Mouse (Mus musculus) heart, postnatal 0 days (tissue): ENCODE measurements around the gene Grm1. TPM values are rescaled to one million over a fixed set of nuclear protein-coding genes. Genes with fewer than 3 reads are reported as not detected.

Source experiments
- ATAC-seq: fragments of 200-750 bp; cut with Nextera tagmentation; 2 replicates; pipeline ENCODE4 v1.8.0; 2017; ENCODE audit warnings: low read depth, moderate number of reproducible peaks, moderate library complexity; ENCODE audit not compliant: insufficient read depth
- DNase-seq: peaks from one replicate; pipeline ENCODE4 v3.0.0-alpha.2; 2016; ENCODE audit warnings: low spot score
- H3K27ac ChIP-seq: fragments of 300-500 bp; sonication (generic); 2 replicates; pipeline ENCODE4 v1.5.1; 2014; ENCODE audit warnings: low read depth, mild to moderate bottlenecking
- H3K27me3 ChIP-seq: fragments of 300-500 bp; sonication (generic); 2 replicates; pipeline ENCODE4 v1.6.1; 2014; ENCODE audit warnings: low read length, mixed read lengths; ENCODE audit not compliant: control insufficient read depth, insufficient read depth
- H3K36me3 ChIP-seq: fragments of 300-500 bp; sonication (generic); replicated peaks from 2 replicates; pipeline ENCODE4 v1.6.1; 2014; ENCODE audit warnings: low read length, mixed read lengths; ENCODE audit not compliant: control insufficient read depth, insufficient read depth
- H3K4me1 ChIP-seq: fragments of 300-500 bp; sonication (generic); 2 replicates; pipeline ENCODE4 v1.6.1; 2014; ENCODE audit warnings: antibody characterized with exemption; ENCODE audit not compliant: control insufficient read depth, insufficient read depth
- H3K4me2 ChIP-seq: fragments of 300-500 bp; sonication (generic); 2 replicates; pipeline ENCODE4 v1.6.1; 2014; ENCODE audit warnings: low read depth, mild to moderate bottlenecking, low read length, moderate library complexity
- H3K4me3 ChIP-seq: fragments of 300-500 bp; sonication (generic); 2 replicates; pipeline ENCODE4 v1.5.1; 2014; ENCODE audit warnings: low read depth, low read length
- H3K9ac ChIP-seq: fragments of 300-500 bp; sonication (generic); replicated peaks from 2 replicates; pipeline ENCODE4 v1.6.1; 2014; ENCODE audit warnings: low read depth, low read length, mixed read lengths
- H3K9me3 ChIP-seq: fragments of 300-500 bp; sonication (generic); replicated peaks from 2 replicates; pipeline ENCODE4 v1.6.1; 2016; ENCODE audit warnings: low read length; ENCODE audit not compliant: control insufficient read depth
- CTCF ChIP-seq: IDR thresholded peaks from 2 replicates; pipeline ENCODE4 v1.5.1; 2016; ENCODE audit warnings: antibody characterized with exemption, control low read depth, low read depth
- EP300 ChIP-seq: IDR thresholded peaks from 2 replicates; pipeline ENCODE4 v1.6.1; 2016; ENCODE audit warnings: antibody characterized with exemption, low read depth
- WGBS: fragments of 180-500 bp; shearing (Covaris S2); extraction: QIAGEN DNeasy Blood & Tissue Kit; methylation state at CpG from one replicate; pipeline ENCODE4 v1.1.7; 2014; 5-methylcytosine and 5-hydroxymethylcytosine counted together
- polyA plus RNA-seq: library from polyadenylated mRNA; unstranded; fragments of >200 nt; fragmentation: Nextera tagmentation; extraction: Ambion mirVana; gene quantifications from 2 replicates; pipeline ENCODE4 v1.2.1, GENCODE M21; 2015
- total RNA-seq: library from RNA; depleted of rRNA; stranded (reverse); fragments of >200 nt; gene quantifications from 2 replicates; pipeline ENCODE4 v1.2.3, GENCODE M21; 2014; ENCODE audit warnings: low replicate concordance

Grm1 gene
- total and polyA plus RNA-seq, 2 experiments from 2014 or later = 0.07 TPM; not detected in 1

DNA sequence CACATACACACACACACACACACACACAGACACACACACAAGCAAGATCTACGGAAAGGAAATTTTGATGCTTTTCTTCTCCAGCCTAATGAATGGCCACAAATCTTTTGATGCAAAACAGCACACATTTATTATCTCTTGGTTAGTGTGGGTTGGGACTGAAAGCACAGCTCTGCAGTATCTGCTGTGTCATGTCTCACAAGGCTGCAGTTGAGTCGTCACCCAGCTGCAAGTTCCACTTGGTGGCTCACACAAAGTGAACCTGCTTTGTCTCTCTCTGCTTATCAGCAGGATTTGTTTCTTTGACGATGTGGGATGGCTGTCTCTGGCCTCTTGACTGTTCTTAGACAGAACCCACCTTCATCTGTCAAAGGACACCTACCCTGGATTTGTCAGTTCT is 68.5 kb downstream of the Grm1 start:
- ATAC-seq (no peak), DNase-seq (no peak)
- H3K27ac ChIP-seq = no peak overlapping the region
- H3K27me3 ChIP-seq = no peaks in the 10 kb centered on the region
- no peak for TF ChIP-seq CTCF
- TF ChIP-seq EP300 = no peak
- no peaks in the 10 kb centered on the region for H3K36me3 ChIP-seq
- no peaks in the 10 kb centered on the region for H3K9me3 ChIP-seq
- no peak overlapping the region for H3K9ac ChIP-seq
- no peak overlapping the region for H3K4me3 ChIP-seq
- H3K4me1 ChIP-seq = no peaks in the 10 kb centered on the region
- WGBS = 23% methylated on average over 3 of the region's 3 CpGs
- no peak overlapping the region for H3K4me2 ChIP-seq

DNA sequence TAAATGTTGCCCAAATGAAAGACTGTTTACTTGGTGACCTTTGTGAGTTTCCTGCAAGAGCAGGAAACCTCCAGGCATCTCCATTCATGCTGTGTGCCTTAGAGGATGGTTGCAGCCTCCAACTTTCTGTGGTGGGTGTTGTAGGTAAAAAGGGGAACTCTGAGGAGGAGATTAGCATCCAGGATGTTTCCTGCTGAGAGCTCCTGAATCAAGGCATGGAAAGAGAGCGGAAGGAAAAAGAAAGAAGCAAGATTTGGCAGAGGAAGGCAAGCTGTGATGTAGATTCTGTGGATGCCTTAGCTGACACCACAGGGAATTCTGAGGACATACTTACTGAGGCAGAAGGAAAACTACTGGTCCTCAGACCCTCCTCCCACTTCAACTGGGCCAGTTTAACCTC is 85.4 kb downstream of the Grm1 start:
- Histone ChIP-seq H3K27me3 (no peaks in the 10 kb centered on the region), H3K4me2 (no peak overlapping the region), H3K4me3 (no peak overlapping the region), H3K4me1 (no peaks in the 10 kb centered on the region), H3K36me3 (no peaks in the 10 kb centered on the region), H3K9ac (no peak overlapping the region), H3K27ac (no peak overlapping the region), H3K9me3 (no peaks in the 10 kb centered on the region)
- 50% methylated on average over 1 of the region's 1 CpGs for WGBS
- DNase-seq = no peak
- ATAC-seq = no peak
- no peak for TF ChIP-seq CTCF

- Histone ChIP-seq H3K9ac (no peak overlapping the region), H3K27me3 (no peaks in the 10 kb centered on the region), H3K9me3 (no peaks in the 10 kb centered on the region), H3K4me2 (no peak overlapping the region), H3K27ac (no peak overlapping the region), H3K4me3 (no peak overlapping the region), H3K4me1 (no peaks in the 10 kb centered on the region), H3K36me3 (no peaks in the 10 kb centered on the region)
- DNase-seq (no peak), ATAC-seq (no peak)
- no peak for TF ChIP-seq EP300
- TF ChIP-seq CTCF = no peak
- 64% methylated on average over 3 of the region's 3 CpGs for WGBS
These were observed 90.4 kb downstream of the Grm1 start for GRCm38 (mm10) chr10:10991708-10992107.

DNA sequence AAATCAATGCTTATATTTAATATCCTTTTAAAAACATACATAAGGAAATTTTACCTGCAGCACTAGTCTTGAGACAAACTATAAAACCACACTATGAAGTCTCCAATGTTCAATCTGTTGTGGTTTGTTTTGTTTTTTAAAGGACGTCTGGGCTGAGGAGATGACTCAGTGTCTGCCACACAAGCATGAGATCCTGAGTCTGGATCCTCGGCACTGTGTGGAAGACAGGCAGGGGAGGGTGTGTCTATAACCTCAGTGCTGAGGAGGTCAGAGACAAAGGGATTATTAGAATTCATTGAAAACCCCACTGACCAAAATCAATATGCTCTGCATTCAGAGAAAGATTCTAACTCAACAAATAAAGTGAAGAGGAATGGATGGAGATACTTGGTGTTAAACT is 110.8 kb downstream of the Grm1 start:
- H3K9me3 ChIP-seq = no peaks in the 10 kb centered on the region
- no peak overlapping the region for H3K27ac ChIP-seq
- DNase-seq = no peak
- no peak overlapping the region for H3K9ac ChIP-seq
- no peaks in the 10 kb centered on the region for H3K27me3 ChIP-seq
- TF ChIP-seq EP300 (no peak), CTCF (no peak)
- no peaks in the 10 kb centered on the region for H3K4me1 ChIP-seq
- no peak overlapping the region for H3K4me3 ChIP-seq
- no peak for ATAC-seq
- H3K36me3 ChIP-seq = no peaks in the 10 kb centered on the region
- 45% methylated on average over 2 of the region's 2 CpGs for WGBS
- no peak overlapping the region for H3K4me2 ChIP-seq

- Histone ChIP-seq H3K4me2 (no peak overlapping the region), H3K4me1 (no peaks in the 10 kb centered on the region), H3K27ac (no peak overlapping the region), H3K36me3 (no peaks in the 10 kb centered on the region), H3K27me3 (no peaks in the 10 kb centered on the region), H3K4me3 (no peak overlapping the region), H3K9ac (no peak overlapping the region), H3K9me3 (no peaks in the 10 kb centered on the region; the same call in 1 of the 2 replicates)
- DNase-seq (no peak), ATAC-seq (no peak)
- no peak for TF ChIP-seq CTCF
- no peak for TF ChIP-seq EP300
- WGBS = 67% methylated on average over 6 of the region's 6 CpGs
These were observed 117.5 kb downstream of the Grm1 start for GRCm38 (mm10) chr10:10964490-10965150.

DNA sequence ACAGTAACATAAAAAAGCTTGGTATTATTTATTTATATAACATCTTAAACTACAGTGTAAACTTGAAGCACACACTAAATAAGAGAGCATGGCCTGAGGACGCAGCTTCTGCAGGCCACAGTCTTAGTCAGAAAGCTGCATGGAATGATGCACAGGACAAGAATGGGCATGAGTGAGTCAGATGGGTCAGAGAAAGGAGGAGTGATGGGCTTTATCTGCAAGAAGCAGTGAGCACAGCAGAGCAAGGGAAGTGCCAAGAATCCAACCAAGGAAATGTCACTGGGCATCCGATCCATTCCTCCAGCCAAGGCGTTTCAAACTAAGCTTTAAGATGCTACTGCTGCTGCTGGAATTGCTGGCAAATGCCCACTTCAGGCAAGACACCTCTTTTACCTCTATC is 131.6 kb downstream of the Grm1 start:
- Histone ChIP-seq H3K9me3 (no peaks in the 10 kb centered on the region), H3K4me2 (no peak overlapping the region), H3K27me3 (no peaks in the 10 kb centered on the region), H3K36me3 (no peaks in the 10 kb centered on the region), H3K27ac (no peak overlapping the region), H3K4me1 (no peaks in the 10 kb centered on the region), H3K9ac (no peak overlapping the region), H3K4me3 (no peak overlapping the region)
- DNase-seq (no peak), ATAC-seq (no peak)
- 71% methylated on average over 3 of the region's 3 CpGs for WGBS
- TF ChIP-seq EP300 (no peak), CTCF (no peak)
